Comparison of ENCODE assay signal across 20 mouse cellular contexts in genomic region chr13:107893081-107893480, GRCm38 (mm10).
"Had no signal": no experiment of that assay in that cellular context is flagged by ENCODE, and none has a peak within 500 bp of the region (broad histone marks: within the 10 kb centered on the region; RNA-seq: fewer than 3 reads in every experiment).

No protein-coding gene starts in this region.

- H3K27me3 ChIP-seq: neural tube, embryonic 13.5 days; neural tube, embryonic 15.5 days had no signal

- H3K4me3 ChIP-seq: liver, embryonic 12.5 days; midbrain, embryonic 12.5 days had no signal

- DNase-seq: lung, adult 18-20 months; lung, embryonic 14.5 days; lung, postnatal 10 days; lung, postnatal 4 days; midbrain, embryonic 14.5 days; retina, postnatal 1 day; right cerebral cortex, adult 18-20 months; right cerebral cortex, postnatal 25 days; right cerebral cortex, postnatal 4 days; spleen, adult 18-20 months; thymus, adult 18-20 months; thymus, postnatal 14 days; thymus, postnatal 4 days had no signal

- H3K9ac ChIP-seq: liver, embryonic 12.5 days; liver, embryonic 14.5 days; lung, embryonic 14.5 days; midbrain, embryonic 12.5 days; neural tube, embryonic 13.5 days had no signal

- H3K9me3 ChIP-seq: liver, embryonic 12.5 days; midbrain, embryonic 10.5 days; midbrain, embryonic 12.5 days; neural tube, embryonic 13.5 days; neural tube, embryonic 15.5 days had no signal

- H3K27ac ChIP-seq: liver, embryonic 12.5 days; liver, embryonic 14.5 days; midbrain, embryonic 10.5 days; midbrain, embryonic 12.5 days; neural tube, embryonic 13.5 days; neural tube, embryonic 15.5 days had no signal

- H3K36me3 ChIP-seq: liver, embryonic 12.5 days; midbrain, embryonic 10.5 days; midbrain, embryonic 12.5 days; neural tube, embryonic 13.5 days; neural tube, embryonic 15.5 days had no signal

- H3K4me2 ChIP-seq: midbrain, embryonic 12.5 days had no signal

- ATAC-seq: liver, embryonic 12.5 days; midbrain, embryonic 16.5 days had no signal
